Mouse (Mus musculus) liver, adult 10 weeks (tissue): ENCODE measurements around the gene Gm20852. TPM values are rescaled to one million over a fixed set of nuclear protein-coding genes. Genes with fewer than 3 reads are reported as not detected.

Experiments
- polyA plus RNA-seq: library from polyadenylated mRNA; stranded (reverse); fragments of 350-450 nt; fragmentation: Illumina TruSeq; extraction: RNeasy Lipid Tissue Mini Kit (QIAGEN cat#74804); gene quantifications from one replicate; pipeline ENCODE4 v1.2.3, GENCODE M21; 2014; ENCODE audit warnings: low read depth, low replicate concordance

Gm20852 gene
- polyA plus RNA-seq, result not detected

GRCm38 (mm10) chrY:66742023-66742422, at the start of gene Gm20852:
Gm20852 (minus strand) TSS chrY:66742123.

